In the genomic region with DNA sequence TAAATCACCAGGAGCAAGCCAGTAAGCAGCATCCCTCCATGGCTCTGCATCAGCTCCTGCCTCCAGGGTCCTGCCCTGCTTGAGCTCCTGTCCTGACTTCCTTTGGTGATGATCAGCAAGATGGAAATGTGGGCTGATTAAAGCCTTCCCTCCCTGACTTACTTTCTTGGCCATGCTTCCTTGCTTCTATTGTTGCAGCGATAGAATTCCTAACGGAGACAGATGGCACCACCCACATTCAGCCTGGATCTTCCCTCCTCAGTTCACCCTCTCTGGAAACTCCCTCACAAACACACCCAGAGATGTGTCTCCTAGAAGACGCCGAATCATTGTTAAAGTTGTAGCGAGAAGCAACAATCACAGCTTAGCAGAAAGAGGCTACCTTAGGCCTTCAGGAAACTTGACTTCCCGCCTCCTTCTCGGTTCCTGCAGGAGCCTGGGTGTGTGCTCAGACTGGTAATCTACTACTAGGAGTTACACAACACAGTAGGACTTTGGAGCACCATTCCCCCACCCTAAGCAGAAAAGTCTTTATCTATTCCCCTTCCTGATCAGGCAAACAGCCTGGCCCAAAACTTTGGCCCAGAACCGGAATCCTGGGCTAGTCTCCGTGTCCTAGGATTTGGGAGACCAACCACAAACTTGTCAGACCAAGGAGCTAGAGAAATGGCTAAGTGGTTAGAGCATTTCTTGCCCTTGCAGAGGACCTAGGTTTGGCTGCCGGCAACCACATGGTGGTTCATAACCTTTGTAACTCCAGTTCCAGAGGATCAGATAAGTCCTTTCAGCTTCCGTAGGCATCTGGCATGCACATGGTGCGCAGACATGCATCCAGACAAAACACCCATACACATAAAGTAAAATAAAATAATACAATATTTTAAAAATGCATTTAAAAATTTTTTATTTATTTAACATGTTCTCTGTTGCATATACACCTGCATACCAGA, we compare ENCODE assay signal across 11 mouse cellular contexts. TPM values are rescaled to one million over a fixed set of nuclear protein-coding genes. Genes with fewer than 3 reads are reported as not detected.
DNase-seq lines count a peak whose midpoint lies in the region; ATAC-seq and TF ChIP-seq lines count a peak whose summit lies in the region.
"Had no signal": no experiment of that assay in that cellular context is flagged by ENCODE, and none has a peak within 500 bp of the region (broad histone marks: within the 10 kb centered on the region; RNA-seq: fewer than 3 reads in every experiment).

No protein-coding gene starts in this region.

- H3K9me3 ChIP-seq in midbrain, embryonic 11.5 days (ENCODE audit: control insufficient read depth, low read length): no peaks in the 10 kb centered on the region
- H3K9me3 ChIP-seq in midbrain, embryonic 16.5 days (replicated peaks; ENCODE audit: control insufficient read depth, low read length, poor library complexity, severe bottlenecking): no peaks in the 10 kb centered on the region
- H3K9me3 ChIP-seq in hindbrain, postnatal 0 days (ENCODE audit: low read length): no peaks in the 10 kb centered on the region
- H3K9me3 ChIP-seq: midbrain, embryonic 10.5 days; neural tube, embryonic 15.5 days had no signal

- no peaks in the 10 kb centered on the region; the same call in 1 of the 2 replicates for H3K27me3 ChIP-seq in midbrain, embryonic 11.5 days (ENCODE audit: control insufficient read depth, insufficient read depth, low read length)
- H3K27me3 ChIP-seq in midbrain, embryonic 16.5 days (ENCODE audit: control insufficient read depth, insufficient read depth, low read depth, low read length): peaks cover 11% of the 10 kb centered on the region
- 0 out of 2 replicates have a peak, but pooled peaks cover 7% of the 10 kb centered on the region for H3K27me3 ChIP-seq in hindbrain, postnatal 0 days (ENCODE audit: insufficient read depth, low read length)

- no peak for ATAC-seq in midbrain, embryonic 11.5 days (ENCODE audit: low FRiP score)
- ATAC-seq in midbrain, embryonic 16.5 days: no peak
- no peak for ATAC-seq in hindbrain, postnatal 0 days

- no peak overlapping the region for H3K27ac ChIP-seq in midbrain, embryonic 11.5 days (ENCODE audit: low read depth, low read length)
- no peak overlapping the region for H3K27ac ChIP-seq in midbrain, embryonic 16.5 days (ENCODE audit: low read length)
- H3K27ac ChIP-seq in hindbrain, postnatal 0 days: no peak overlapping the region
- H3K27ac ChIP-seq: kidney, postnatal 0 days; midbrain, embryonic 10.5 days; neural tube, embryonic 15.5 days had no signal

- H3K4me3 ChIP-seq in midbrain, embryonic 11.5 days (ENCODE audit: low read depth, low read length): no peak overlapping the region
- no peak overlapping the region for H3K4me3 ChIP-seq in midbrain, embryonic 16.5 days (ENCODE audit: low read depth, low read length)
- no peak overlapping the region for H3K4me3 ChIP-seq in hindbrain, postnatal 0 days (ENCODE audit: low read length)
- H3K4me3 ChIP-seq: midbrain, embryonic 10.5 days; neural tube, embryonic 15.5 days had no signal

- peak; percentile 60 for DNase-seq in midbrain, embryonic 11.5 days (ENCODE audit: low spot score, missing footprints)
- peak; percentile 75 to 88 for DNase-seq in frontal cortex, postnatal 36 days (ENCODE audit: low spot score in 2 of 2)
- peak; percentile 76 to 79 for DNase-seq in left cerebral cortex, adult 18-20 months (ENCODE audit: low spot score in 2 of 2)
- peak; percentile 87 for DNase-seq in yolk sac, embryonic 10.5 days (ENCODE audit: low spot score)
- no peak for DNase-seq in spleen, adult 18-20 months
- no peak for DNase-seq in hindbrain, postnatal 0 days (ENCODE audit: low spot score)
- DNase-seq: lung, adult 18-20 months had no signal

- H3K9ac ChIP-seq in midbrain, embryonic 11.5 days (ENCODE audit: low read length): no peak overlapping the region
- no peak overlapping the region for H3K9ac ChIP-seq in midbrain, embryonic 16.5 days (ENCODE audit: low read depth, low read length)
- H3K9ac ChIP-seq in hindbrain, postnatal 0 days (replicated peaks; ENCODE audit: low read length): no peak overlapping the region
- H3K9ac ChIP-seq: neural tube, embryonic 15.5 days had no signal

- no peak overlapping the region for H3K4me2 ChIP-seq in midbrain, embryonic 11.5 days
- no peak overlapping the region for H3K4me2 ChIP-seq in midbrain, embryonic 16.5 days (ENCODE audit: low read length)
- no peak overlapping the region for H3K4me2 ChIP-seq in hindbrain, postnatal 0 days (ENCODE audit: low read depth, low read length)
- H3K4me2 ChIP-seq: neural tube, embryonic 15.5 days had no signal

- H3K36me3 ChIP-seq in midbrain, embryonic 11.5 days (ENCODE audit: control insufficient read depth, insufficient read depth, low read length): no peaks in the 10 kb centered on the region
- no peaks in the 10 kb centered on the region for H3K36me3 ChIP-seq in midbrain, embryonic 16.5 days (ENCODE audit: control insufficient read depth, insufficient read depth, low read length)
- H3K36me3 ChIP-seq in hindbrain, postnatal 0 days (ENCODE audit: insufficient read depth, low read length): no peaks in the 10 kb centered on the region
- H3K36me3 ChIP-seq: midbrain, embryonic 10.5 days; neural tube, embryonic 15.5 days had no signal

- TF ChIP-seq CTCF in hindbrain, postnatal 0 days (IDR thresholded peaks at IDR 0.05; ENCODE audit: low read depth): no peak

- no peaks in the 10 kb centered on the region for H3K4me1 ChIP-seq in midbrain, embryonic 11.5 days (ENCODE audit: control insufficient read depth, insufficient read depth, low read length)
- no peaks in the 10 kb centered on the region for H3K4me1 ChIP-seq in midbrain, embryonic 16.5 days (ENCODE audit: control insufficient read depth, insufficient read depth, low read length)
- H3K4me1 ChIP-seq in hindbrain, postnatal 0 days (ENCODE audit: insufficient read depth, low read length): no peaks in the 10 kb centered on the region
- H3K4me1 ChIP-seq: midbrain, embryonic 10.5 days; neural tube, embryonic 15.5 days had no signal

- 85% methylated on average over 12 of the region's 12 CpGs for WGBS in midbrain, embryonic 11.5 days
- WGBS in midbrain, embryonic 16.5 days: 90% methylated on average over 12 of the region's 12 CpGs
- WGBS in hindbrain, postnatal 0 days: 86% methylated on average over 12 of the region's 12 CpGs

RNA-seq across cellular contexts. Expression of a gene that starts 6.8 kb away (rescaled TPM):
- polyA plus RNA-seq in midbrain, embryonic 11.5 days (2014; fragmentation: Nextera tagmentation; extraction: Ambion mirVana): 67.4 and 69.3 TPM in 2 replicates
- 54.0 and 59.3 TPM in 2 replicates for polyA plus RNA-seq in midbrain, embryonic 16.5 days (2015; fragmentation: Nextera tagmentation; extraction: Ambion mirVana)
- total RNA-seq in left cerebral cortex, adult 18-20 months (2021): 10 to 100 TPM; 45.2 to 45.3 TPM
- 29.6 and 34.2 TPM in 2 replicates for total RNA-seq in hindbrain, postnatal 0 days (2014; rRNA removed)
- 45.3 and 48.0 TPM in 2 replicates for polyA plus RNA-seq in hindbrain, postnatal 0 days (2015; fragmentation: Nextera tagmentation; extraction: Ambion mirVana)

RNA-seq across cellular contexts. Expression of a gene that starts 41.8 kb away (rescaled TPM):
- 79.4 and 99.6 TPM in 2 replicates for polyA plus RNA-seq in midbrain, embryonic 11.5 days (2014; fragmentation: Nextera tagmentation; extraction: Ambion mirVana)
- polyA plus RNA-seq in midbrain, embryonic 16.5 days (2015; fragmentation: Nextera tagmentation; extraction: Ambion mirVana): 118 and 130 TPM in 2 replicates
- 10 to 100 TPM; 93.8 to 96.2 TPM for total RNA-seq in left cerebral cortex, adult 18-20 months (2021)
- total RNA-seq in hindbrain, postnatal 0 days (2014; rRNA removed): 85.6 and 87.7 TPM in 2 replicates
- polyA plus RNA-seq in hindbrain, postnatal 0 days (2015; fragmentation: Nextera tagmentation; extraction: Ambion mirVana): 144 and 145 TPM in 2 replicates

Comparison
In these comparisons a context has a peak if more than half of its experiments do, and no peak if none do; other contexts are left out.
1. DNase-seq: peak in midbrain, embryonic 11.5 days (single experiment), frontal cortex, postnatal 36 days (2 of 2), left cerebral cortex, adult 18-20 months (2 of 2) and yolk sac, embryonic 10.5 days (single experiment); none in spleen, adult 18-20 months (0 of 2) and hindbrain, postnatal 0 days (single experiment).